Mouse (Mus musculus): Measurements from ENCODE around the gene Lsm2. TPM values are rescaled to one million over a fixed set of nuclear protein-coding genes. Genes with fewer than 3 reads are reported as not detected.
"Not testable (repeated sequence)": the region's sequence is repeated elsewhere in the genome, so short reads cannot be mapped to it uniquely, and the experiment has no call there.

The Lsm2 gene
- total and polyA plus RNA-seq, 2 experiments from 2014 or later, result 23.1 to 64.2 TPM

DNA sequence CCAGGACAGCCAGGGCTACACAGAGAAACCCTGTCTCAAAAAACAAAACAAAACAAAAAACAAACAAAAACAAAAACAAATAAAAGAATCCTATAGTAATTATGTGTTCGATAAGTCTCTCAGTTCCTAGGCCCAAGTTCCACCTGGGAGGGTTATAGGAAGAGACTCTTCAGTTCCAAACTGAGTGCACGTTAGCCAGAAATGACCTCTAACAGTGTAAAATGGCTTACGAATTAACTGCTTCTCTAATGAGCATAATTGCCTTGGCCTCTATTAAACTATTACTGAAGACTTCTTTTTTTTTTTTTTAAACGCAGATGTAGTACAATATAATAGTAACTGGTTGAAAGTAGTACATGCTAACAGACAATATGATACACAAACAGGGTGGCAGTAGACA, 27.8 kb upstream of the Lsm2 start:
- H3K27me3 ChIP-seq (ENCODE audit: control insufficient read depth, insufficient read depth, low read length), result no peaks in the 10 kb centered on the region
- DNase-seq (ENCODE audit: low spot score) (no peak), ATAC-seq (ENCODE audit: insufficient read depth, low read depth) (no peak)
- no peak overlapping the region for H3K9ac ChIP-seq (replicated peaks; ENCODE audit: low read depth, low read length)
- 90% methylated on average over 4 of the region's 4 CpGs for WGBS
- TF ChIP-seq EP300 (IDR thresholded peaks at IDR 0.05; ENCODE audit: low read depth) (no peak), CTCF (IDR thresholded peaks at IDR 0.05; ENCODE audit: low read depth) (no peak)
- no peaks in the 10 kb centered on the region; the same call in 1 of the 2 replicates for H3K4me1 ChIP-seq (ENCODE audit: control insufficient read depth, insufficient read depth)
- no peak overlapping the region for H3K4me2 ChIP-seq (ENCODE audit: low read depth, low read length)
- H3K27ac ChIP-seq (ENCODE audit: low read depth), result no peak overlapping the region
- H3K36me3 ChIP-seq (replicated peaks; ENCODE audit: control insufficient read depth, insufficient read depth, low read length), result peaks cover 15% of the 10 kb centered on the region
- H3K4me3 ChIP-seq (ENCODE audit: low read depth, low read length), result no peak overlapping the region
- no peaks in the 10 kb centered on the region for H3K9me3 ChIP-seq (replicated peaks; ENCODE audit: control insufficient read depth, low read length)

DNA sequence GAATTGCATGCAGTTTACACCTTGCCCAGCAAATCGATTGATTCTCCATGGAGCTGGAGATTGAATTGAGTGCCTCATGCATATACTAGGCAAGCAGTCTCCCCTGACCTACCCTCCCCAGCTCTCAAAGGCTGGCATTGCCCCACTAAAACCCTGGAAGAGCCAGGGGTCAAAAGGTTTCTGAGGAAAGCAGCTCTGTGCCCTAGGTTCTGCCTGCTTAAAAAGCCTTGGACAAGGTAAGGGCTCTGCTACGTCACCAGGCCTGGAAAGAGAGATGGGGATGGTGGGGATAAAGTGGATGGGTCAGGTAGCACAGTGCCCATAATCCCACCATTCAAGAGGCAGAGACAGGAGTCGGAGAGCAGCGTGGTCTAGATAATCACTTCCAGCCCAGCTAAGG, 26.8 kb upstream of the Lsm2 start:
- no peak overlapping the region for H3K4me2 ChIP-seq (ENCODE audit: low read depth, low read length)
- H3K27ac ChIP-seq (ENCODE audit: low read depth), result no peak overlapping the region
- ATAC-seq (ENCODE audit: insufficient read depth, low read depth) (no peak), DNase-seq (ENCODE audit: low spot score) (no peak)
- WGBS, result 77% methylated on average over 4 of the region's 4 CpGs
- H3K9ac ChIP-seq (replicated peaks; ENCODE audit: low read depth, low read length), result no peak overlapping the region
- no peaks in the 10 kb centered on the region for H3K27me3 ChIP-seq (ENCODE audit: control insufficient read depth, insufficient read depth, low read length)
- H3K36me3 ChIP-seq (replicated peaks; ENCODE audit: control insufficient read depth, insufficient read depth, low read length), result peaks cover 11% of the 10 kb centered on the region
- TF ChIP-seq CTCF (IDR thresholded peaks at IDR 0.05; ENCODE audit: low read depth) (no peak), EP300 (IDR thresholded peaks at IDR 0.05; ENCODE audit: low read depth) (no peak)
- no peak overlapping the region for H3K4me3 ChIP-seq (ENCODE audit: low read depth, low read length)
- no peaks in the 10 kb centered on the region for H3K9me3 ChIP-seq (replicated peaks; ENCODE audit: control insufficient read depth, low read length)
- peaks cover 1% of the 10 kb centered on the region for H3K4me1 ChIP-seq (ENCODE audit: control insufficient read depth, insufficient read depth)

GRCm38 (mm10) chr17:34955884-34956283, 25.8 kb upstream of the Lsm2 start:
- WGBS, result 68% methylated on average over 3 of the region's 3 CpGs
- no peak for ATAC-seq (ENCODE audit: insufficient read depth, low read depth)
- no peaks in the 10 kb centered on the region for H3K27me3 ChIP-seq (ENCODE audit: control insufficient read depth, insufficient read depth, low read length)
- H3K27ac ChIP-seq (ENCODE audit: low read depth), result no peak overlapping the region
- H3K36me3 ChIP-seq (replicated peaks; ENCODE audit: control insufficient read depth, insufficient read depth, low read length), result 0 out of 2 replicates have a peak, but pooled peaks cover 1% of the 10 kb centered on the region
- H3K9me3 ChIP-seq (replicated peaks; ENCODE audit: control insufficient read depth, low read length), result no peaks in the 10 kb centered on the region
- TF ChIP-seq EP300 (IDR thresholded peaks at IDR 0.05; ENCODE audit: low read depth) (no peak), CTCF (IDR thresholded peaks at IDR 0.05; ENCODE audit: low read depth) (no peak)
- H3K9ac ChIP-seq (replicated peaks; ENCODE audit: low read depth, low read length), result no peak overlapping the region
- H3K4me3 ChIP-seq (ENCODE audit: low read depth, low read length), result no peak overlapping the region
- H3K4me1 ChIP-seq (ENCODE audit: control insufficient read depth, insufficient read depth), result peaks cover 8% of the 10 kb centered on the region
- H3K4me2 ChIP-seq (ENCODE audit: low read depth, low read length), result no peak overlapping the region
- no peak for DNase-seq (ENCODE audit: low spot score)

DNA sequence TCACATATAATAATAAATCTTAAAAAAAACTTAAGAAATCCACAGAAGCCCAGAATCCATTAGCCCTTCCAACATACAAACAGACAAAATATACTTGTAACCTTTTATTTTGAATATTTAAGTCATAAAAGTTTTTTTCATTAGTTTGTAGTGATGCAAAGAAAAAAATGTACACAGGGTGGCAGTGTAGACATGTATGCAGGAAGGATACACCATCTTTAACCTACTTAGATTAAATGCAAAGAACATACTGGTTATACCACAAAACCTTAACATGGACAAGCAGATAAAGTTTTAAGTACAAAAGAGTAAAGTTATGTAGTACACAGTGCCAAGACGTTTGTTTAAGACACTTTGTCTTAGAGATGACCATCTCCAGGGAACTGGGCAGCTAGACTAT, 25.3 kb upstream of the Lsm2 start:
- Histone ChIP-seq H3K27me3 (ENCODE audit: control insufficient read depth, insufficient read depth, low read length) (no peaks in the 10 kb centered on the region), H3K9ac (replicated peaks; ENCODE audit: low read depth, low read length) (no peak overlapping the region), H3K4me2 (ENCODE audit: low read depth, low read length) (no peak overlapping the region), H3K4me3 (ENCODE audit: low read depth, low read length) (no peak overlapping the region), H3K27ac (ENCODE audit: low read depth) (no peak overlapping the region), H3K4me1 (ENCODE audit: control insufficient read depth, insufficient read depth) (peaks cover 8% of the 10 kb centered on the region; the same call in 1 of the 2 replicates), H3K36me3 (replicated peaks; ENCODE audit: control insufficient read depth, insufficient read depth, low read length) (no peaks in the 10 kb centered on the region), H3K9me3 (replicated peaks; ENCODE audit: control insufficient read depth, low read length) (no peaks in the 10 kb centered on the region)
- WGBS, result 26% methylated on average over 1 of the region's 1 CpGs
- no peak for ATAC-seq (ENCODE audit: insufficient read depth, low read depth)
- TF ChIP-seq CTCF (IDR thresholded peaks at IDR 0.05; ENCODE audit: low read depth) (peak; percentile 51), EP300 (IDR thresholded peaks at IDR 0.05; ENCODE audit: low read depth) (no peak)
- DNase-seq (ENCODE audit: low spot score), result peak; percentile 45

DNA sequence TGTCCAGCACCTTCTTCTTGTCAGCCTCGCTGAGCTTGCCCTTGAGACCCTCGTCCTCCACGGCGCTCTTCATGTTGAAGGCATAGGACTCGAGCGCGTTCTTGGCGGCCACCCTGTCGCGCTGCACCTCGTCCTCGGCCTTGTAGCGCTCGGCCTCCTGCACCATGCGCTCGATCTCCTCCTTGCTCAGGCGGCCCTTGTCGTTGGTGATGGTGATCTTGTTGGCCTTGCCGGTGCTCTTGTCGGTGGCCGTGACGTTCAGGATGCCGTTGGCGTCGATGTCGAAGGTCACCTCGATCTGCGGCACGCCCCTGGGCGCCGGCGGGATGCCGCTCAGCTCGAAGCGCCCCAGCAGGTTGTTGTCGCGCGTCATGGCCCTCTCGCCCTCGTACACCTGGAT, 24.4 kb upstream of the Lsm2 start:
- H3K9me3 ChIP-seq (replicated peaks; ENCODE audit: control insufficient read depth, low read length); H3K4me1 ChIP-seq (ENCODE audit: control insufficient read depth, insufficient read depth); DNase-seq (ENCODE audit: low spot score); H3K4me3 ChIP-seq (ENCODE audit: low read depth, low read length); H3K36me3 ChIP-seq (replicated peaks; ENCODE audit: control insufficient read depth, insufficient read depth, low read length); H3K4me2 ChIP-seq (ENCODE audit: low read depth, low read length); H3K27ac ChIP-seq (ENCODE audit: low read depth); ATAC-seq (ENCODE audit: insufficient read depth, low read depth); H3K9ac ChIP-seq (replicated peaks; ENCODE audit: low read depth, low read length); H3K27me3 ChIP-seq (ENCODE audit: control insufficient read depth, insufficient read depth, low read length): not testable (repeated sequence)
- 13% methylated on average over 6 of the region's 40 CpGs for WGBS

GRCm38 (mm10) chr17:34957966-34958365, 23.7 kb upstream of the Lsm2 start:
- H3K27ac ChIP-seq (ENCODE audit: low read depth); H3K9ac ChIP-seq (replicated peaks; ENCODE audit: low read depth, low read length); ATAC-seq (ENCODE audit: insufficient read depth, low read depth); DNase-seq (ENCODE audit: low spot score); H3K27me3 ChIP-seq (ENCODE audit: control insufficient read depth, insufficient read depth, low read length); H3K4me1 ChIP-seq (ENCODE audit: control insufficient read depth, insufficient read depth); H3K4me3 ChIP-seq (ENCODE audit: low read depth, low read length); H3K9me3 ChIP-seq (replicated peaks; ENCODE audit: control insufficient read depth, low read length); H3K36me3 ChIP-seq (replicated peaks; ENCODE audit: control insufficient read depth, insufficient read depth, low read length); H3K4me2 ChIP-seq (ENCODE audit: low read depth, low read length): not testable (repeated sequence)
- WGBS, result 18% methylated on average over 24 of the region's 40 CpGs

GRCm38 (mm10) chr17:34958734-34959129, 22.9 kb upstream of the Lsm2 start:
- DNase-seq (ENCODE audit: low spot score); H3K36me3 ChIP-seq (replicated peaks; ENCODE audit: control insufficient read depth, insufficient read depth, low read length); H3K9ac ChIP-seq (replicated peaks; ENCODE audit: low read depth, low read length); H3K27me3 ChIP-seq (ENCODE audit: control insufficient read depth, insufficient read depth, low read length); H3K9me3 ChIP-seq (replicated peaks; ENCODE audit: control insufficient read depth, low read length); H3K27ac ChIP-seq (ENCODE audit: low read depth); H3K4me1 ChIP-seq (ENCODE audit: control insufficient read depth, insufficient read depth): not testable (repeated sequence)
- WGBS, result 1% methylated on average over 18 of the region's 47 CpGs
- ATAC-seq (ENCODE audit: insufficient read depth, low read depth), result peak; percentile 10
- Histone ChIP-seq H3K4me2 (ENCODE audit: low read depth, low read length) (peak overlapping the region; percentile 68), H3K4me3 (ENCODE audit: low read depth, low read length) (peak overlapping the region; percentile 57)

GRCm38 (mm10) chr17:34959130-34959778, 22.4 kb upstream of the Lsm2 start, which contains the start of gene Hspa1b:
Hspa1b (minus strand) TSS chr17:34959238.
- H3K9me3 ChIP-seq (replicated peaks; ENCODE audit: control insufficient read depth, low read length), result not testable (repeated sequence)

More at GRCm38 (mm10) chr17:34959130-34959778, 22.4 kb upstream of the Lsm2 start, which contains the start of gene Hspa1b:
- not testable (repeated sequence) for H3K36me3 ChIP-seq (replicated peaks; ENCODE audit: control insufficient read depth, insufficient read depth, low read length); H3K4me1 ChIP-seq (ENCODE audit: control insufficient read depth, insufficient read depth); H3K27me3 ChIP-seq (ENCODE audit: control insufficient read depth, insufficient read depth, low read length)
- Histone ChIP-seq H3K4me2 (ENCODE audit: low read depth, low read length) (peak within 1 kb of the TSS; percentile 68), H3K4me3 (ENCODE audit: low read depth, low read length) (peak within 1 kb of the TSS; percentile 57), H3K27ac (ENCODE audit: low read depth) (peak within 1 kb of the TSS; percentile 92), H3K9ac (replicated peaks; ENCODE audit: low read depth, low read length) (peak within 1 kb of the TSS; percentile 55)
- ATAC-seq (ENCODE audit: insufficient read depth, low read depth) (peak; percentile 92), DNase-seq (ENCODE audit: low spot score) (peak; percentile 87)
- WGBS, result under 1% methylated on average over 28 of the region's 32 CpGs
